Mouse (Mus musculus) adrenal gland, postnatal 25 days (tissue): Measurements from ENCODE around the gene Xxylt1. TPM values are rescaled to one million over a fixed set of nuclear protein-coding genes. Genes with fewer than 3 reads are reported as not detected.

Experiments
- DNase-seq: peaks from one replicate; pipeline ENCODE4 v3.0.0; 2021; ENCODE audit warnings: mixed read lengths
- total RNA-seq: library from RNA; stranded (reverse); gene quantifications from 2 replicates; pipeline ENCODE4 v1.2.3, GENCODE M21; 2021

Gene Xxylt1
- total RNA-seq, 1 experiment from 2014 or later = 14.9 TPM

DNA sequence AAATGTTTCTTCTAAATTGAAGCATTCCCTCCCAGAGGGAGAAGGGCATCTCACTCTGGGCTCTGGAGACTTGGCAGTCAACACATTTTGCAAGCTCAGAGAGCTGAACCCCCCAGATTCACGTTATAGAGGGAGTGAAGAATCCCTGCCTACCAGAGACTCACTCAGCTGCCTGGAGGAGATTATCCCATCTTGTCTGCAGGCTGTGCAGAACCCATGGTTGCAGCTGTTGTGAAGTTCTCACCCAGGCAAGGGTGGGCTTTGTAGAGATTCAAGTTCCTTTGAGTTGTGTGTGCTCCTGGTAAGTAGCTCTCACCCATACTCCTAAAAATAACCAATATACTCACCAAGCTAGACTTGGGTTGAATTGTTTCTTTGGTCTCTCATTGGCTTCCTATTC lies 132.6 kb downstream of the Xxylt1 start:
- no peak for DNase-seq

DNA sequence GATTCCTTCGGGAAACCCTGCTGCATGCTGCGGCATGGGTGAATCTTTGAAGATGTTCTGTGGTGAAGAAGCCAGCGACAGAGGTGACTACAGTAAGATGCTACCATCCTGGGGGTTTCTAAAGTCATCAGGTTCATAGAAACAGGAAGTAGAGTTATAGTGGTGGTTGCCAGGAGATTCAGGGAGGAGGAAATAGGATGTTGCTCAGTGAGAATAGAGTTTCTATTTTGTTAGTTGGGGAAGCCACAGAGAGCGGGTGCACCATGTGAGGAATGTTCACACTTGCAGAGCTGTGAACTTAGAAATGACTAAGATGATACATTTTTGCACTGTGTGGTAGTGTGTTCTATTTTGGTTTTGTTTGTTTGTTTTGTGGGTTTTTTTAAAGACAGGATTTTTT lies 133.0 kb downstream of the Xxylt1 start:
- no peak for DNase-seq

DNA sequence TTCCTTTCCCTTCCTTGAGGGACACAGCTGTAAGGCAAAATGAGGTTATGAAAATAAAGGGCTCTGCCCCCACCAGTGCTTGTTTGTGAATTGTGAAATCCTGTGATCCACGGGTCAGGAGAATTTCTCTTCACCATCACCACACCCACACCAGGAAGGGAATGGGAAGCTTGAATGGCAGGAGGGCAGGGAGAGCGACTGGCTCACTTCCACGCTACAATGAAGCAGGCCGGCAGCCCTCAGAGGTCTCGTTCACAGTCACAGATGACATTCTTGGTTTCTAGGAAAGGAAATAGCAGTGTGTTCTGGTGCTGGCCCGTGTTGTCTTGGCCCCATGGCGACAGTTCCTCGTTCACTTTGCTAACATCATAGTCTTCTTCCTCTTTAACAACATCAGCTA lies 136.3 kb downstream of the Xxylt1 start:
- DNase-seq = no peak

DNA sequence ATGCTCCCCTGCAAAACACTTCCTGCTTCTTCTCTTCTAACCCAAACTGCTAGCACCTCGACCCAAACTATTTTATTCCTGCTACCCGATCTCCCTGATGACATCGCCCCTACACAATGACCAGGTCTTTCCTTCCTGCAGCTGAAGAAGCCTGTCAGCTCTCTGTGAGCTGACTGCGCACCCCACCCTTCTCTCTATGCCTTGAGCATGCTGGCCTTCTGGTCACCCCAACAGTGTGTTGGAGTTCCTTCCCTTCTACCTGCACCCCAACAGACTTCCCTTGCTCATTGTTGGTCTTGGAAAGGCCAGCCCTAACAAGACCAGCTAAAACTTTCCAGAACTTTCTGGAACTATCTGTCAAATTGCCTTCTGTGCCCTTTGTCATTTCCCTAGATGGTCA lies 137.3 kb downstream of the Xxylt1 start:
- DNase-seq = no peak

DNA sequence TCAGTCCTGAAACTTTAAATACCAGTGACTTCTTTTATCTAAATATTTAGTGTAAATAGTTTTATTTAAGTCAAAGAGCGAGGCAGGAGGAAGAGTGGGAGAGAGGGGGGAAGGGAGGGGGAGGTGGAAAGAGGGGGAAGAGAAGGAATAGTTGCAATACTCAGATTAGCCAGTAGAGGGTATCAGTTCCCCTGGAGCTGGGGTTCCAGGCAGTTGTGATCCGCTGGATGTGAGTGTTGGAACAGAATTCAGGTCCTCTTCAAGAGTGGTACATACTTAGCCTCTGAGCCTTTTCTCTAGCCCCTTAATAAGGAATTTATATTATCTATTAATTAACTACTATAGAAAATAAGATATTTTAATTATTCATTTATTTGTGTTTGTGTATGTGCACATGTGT lies 140.5 kb downstream of the Xxylt1 start:
- no peak for DNase-seq

DNA sequence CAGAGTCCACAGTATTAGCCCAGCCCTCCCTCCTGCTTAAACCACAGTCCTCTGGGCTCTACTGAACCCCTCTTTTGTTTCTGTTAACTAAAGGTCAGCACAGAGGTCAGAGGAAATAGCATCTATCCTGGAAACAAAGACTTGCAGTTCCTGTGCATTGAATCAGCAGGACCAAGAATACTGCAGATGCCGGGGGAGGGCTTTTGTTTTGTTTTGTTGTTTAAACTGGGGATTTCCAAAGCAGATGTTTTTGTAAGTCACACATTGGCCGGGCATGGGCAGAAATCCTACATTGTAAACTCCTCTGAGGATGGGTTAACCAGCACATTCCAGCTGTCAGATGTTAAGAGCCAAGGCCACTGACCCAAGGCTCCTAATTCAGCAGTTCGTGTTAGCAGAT lies 141.3 kb downstream of the Xxylt1 start:
- no peak for DNase-seq

DNA sequence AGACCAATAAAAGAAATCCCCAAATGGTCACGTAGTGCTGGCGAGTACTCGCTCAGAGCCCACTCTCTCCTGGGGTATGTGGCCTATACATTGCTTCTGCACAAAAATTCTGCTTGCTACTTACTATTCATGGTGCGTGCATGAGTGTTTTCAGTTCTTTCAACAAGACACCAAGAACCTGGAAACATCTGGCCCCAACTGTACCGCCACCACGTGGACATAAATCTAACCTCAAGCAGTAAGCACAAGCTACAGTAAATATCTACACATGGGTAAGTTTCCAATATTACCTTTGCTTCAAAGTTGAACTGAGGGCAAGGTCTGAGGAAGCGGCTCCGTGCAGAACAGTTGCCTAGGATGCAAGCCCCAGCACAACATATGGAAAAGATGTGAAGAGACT lies 142.0 kb downstream of the Xxylt1 start:
- DNase-seq = no peak

DNA sequence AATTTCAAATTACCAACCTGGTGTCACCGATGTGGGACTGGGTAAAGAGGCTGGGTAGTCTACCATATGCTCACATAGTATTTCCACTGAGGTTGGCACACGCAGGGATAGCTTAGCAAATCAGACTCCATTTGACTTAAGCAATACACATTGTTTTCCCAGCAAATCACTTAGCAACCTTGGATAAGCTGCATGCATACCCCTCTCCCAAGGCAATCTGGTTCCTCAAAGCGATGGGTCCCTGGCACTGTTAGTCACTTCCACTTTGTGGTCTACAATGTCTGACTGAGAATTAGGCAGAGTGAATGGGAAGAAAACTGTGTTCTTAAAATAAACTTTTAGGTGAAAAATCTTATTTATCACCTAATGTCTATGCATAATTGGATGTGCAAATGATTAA lies 142.6 kb downstream of the Xxylt1 start:
- DNase-seq = no peak

DNA sequence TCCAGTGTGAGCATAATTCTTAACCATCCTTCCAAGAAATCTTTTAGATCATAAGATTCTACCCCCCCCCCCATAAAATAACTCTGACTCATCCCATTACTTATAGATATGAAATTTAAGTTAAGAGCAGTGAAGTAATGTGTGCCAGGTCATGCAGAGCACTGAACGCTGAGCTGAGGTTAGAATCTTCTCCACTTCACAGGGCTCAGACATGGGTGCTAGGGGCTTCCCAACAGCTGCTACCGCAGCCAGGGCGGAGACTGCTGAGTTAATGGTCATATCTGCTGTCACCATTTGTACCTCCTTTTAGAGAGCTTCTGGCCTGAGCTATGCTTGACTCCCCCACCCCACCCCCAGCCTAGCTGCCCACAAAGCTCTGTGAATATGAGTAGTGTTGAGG lies 143.6 kb downstream of the Xxylt1 start:
- no peak for DNase-seq

DNA sequence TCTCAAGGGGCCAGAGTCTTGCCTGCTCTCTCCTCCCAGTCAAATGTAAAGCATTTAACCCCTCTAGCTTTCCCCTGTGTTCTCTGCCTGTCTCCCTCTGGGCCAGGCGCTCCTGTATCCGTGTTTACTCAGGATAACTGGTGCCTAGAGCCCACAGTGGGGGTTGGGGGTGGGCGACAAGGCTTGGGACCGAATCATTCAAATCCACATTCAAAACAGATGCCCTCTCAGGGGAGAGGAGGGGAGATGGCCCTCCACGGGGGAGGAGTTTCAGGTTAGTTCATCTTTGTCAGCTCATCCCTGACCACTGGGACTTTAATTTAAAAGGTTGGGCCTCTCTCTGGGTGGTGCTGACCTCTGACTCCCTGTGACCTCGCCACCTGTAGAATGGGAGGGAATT lies 144.8 kb downstream of the Xxylt1 start:
- no peak for DNase-seq

DNA sequence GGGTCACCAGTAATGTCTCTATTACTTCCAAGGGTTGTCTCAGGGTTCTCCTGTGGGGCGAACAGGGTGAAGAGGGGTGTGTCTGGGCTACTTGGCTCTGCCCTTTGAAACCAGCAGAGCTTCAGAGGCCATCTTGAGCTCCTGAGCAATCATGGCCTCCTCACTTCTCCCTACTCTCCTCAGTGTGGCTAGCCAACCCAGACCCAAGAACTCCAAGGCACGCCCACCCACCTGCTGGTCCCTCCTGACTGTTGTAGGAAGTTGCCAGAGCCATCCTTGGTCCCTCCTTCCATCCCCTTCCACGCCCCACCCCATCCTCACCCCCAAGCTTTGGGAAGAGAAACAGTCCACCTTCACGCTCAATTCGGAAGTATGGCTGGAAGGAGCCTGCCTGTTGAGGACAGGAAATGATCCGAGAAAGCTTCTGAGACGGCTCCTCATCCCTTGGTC lies 145.2 kb downstream of the Xxylt1 start:
- no peak for DNase-seq

DNA sequence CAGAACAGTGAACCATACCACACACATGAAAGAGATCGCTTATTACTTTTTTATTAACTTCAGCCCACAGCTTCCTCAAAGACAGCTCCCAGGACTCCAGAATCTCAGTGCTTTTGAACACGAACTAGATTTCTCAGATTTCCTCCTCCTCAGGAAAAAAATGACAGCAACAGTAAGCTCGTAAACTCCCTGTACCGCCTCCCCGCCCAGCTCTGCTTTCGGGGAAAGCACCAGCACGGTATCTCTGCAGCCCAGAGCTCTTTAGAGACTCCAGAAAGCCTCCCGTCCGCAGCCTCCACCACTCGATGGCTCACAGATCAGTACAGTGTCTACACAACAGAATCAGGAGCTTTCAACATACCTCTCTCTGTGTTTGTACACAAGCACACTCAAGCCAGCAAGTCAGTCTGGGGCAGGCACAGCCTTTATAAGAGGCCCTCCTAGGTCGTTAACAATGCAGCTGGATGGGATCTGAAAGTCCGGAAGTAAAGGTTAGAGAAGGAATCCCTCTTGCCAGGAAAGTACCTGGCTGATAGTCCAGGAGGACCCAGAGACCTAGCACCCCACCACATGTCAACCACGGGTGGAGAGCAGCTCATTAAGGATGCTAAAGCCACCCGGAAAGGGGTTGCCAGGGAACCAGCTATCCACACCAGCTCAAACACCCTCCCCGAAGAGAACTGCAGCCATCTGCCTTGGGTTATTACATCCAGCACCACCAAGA lies 146.1 kb downstream of the Xxylt1 start:
- no peak for DNase-seq

DNA sequence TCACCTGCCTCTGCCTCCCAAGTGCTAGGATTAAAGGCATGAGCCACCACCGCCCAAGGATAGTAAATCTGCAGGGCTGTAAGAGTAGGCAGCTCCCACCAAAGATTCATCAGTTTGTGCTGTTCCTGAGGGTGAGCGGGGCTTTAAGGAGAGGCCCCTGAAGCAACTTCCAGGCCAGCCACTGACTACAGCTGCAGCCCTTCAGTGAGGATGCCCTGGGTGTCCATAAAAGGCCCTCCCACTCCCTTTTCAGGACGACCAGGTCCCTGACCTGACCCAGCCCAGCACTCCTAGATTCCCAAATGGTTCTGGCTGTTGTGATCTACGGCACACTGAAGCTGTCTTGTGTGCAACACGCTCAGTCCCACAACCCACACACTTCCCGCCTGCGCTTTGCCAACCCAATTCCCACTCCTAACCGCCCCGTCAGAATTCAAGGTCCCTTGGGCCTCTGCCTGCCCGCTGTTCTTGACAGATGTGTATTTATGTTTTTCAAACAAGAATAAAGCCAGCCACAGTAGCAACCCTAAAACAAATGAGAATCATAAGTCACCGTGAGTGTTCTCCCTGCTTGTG lies 146.9 kb downstream of the Xxylt1 start:
- DNase-seq = peak; percentile 24

DNA sequence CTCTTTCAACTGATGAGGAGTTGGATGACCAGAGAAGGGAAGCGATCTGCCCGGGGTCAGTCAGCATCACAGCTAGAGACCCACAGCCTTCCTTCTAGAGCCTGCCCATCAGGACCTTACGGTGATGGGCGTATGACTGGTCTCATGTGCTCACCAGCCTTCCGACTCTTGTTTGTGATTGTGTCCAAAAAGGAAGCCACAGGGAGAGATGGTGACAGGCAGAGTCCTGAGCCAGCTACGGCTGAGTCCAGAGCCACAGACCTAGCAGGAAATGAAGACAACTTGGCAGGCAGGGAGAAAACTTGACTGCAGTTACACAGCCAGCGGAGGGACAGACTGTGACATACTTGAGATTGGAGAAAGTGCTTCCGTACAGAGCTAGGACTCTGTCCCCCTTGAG lies 147.9 kb downstream of the Xxylt1 start:
- DNase-seq = no peak

DNA sequence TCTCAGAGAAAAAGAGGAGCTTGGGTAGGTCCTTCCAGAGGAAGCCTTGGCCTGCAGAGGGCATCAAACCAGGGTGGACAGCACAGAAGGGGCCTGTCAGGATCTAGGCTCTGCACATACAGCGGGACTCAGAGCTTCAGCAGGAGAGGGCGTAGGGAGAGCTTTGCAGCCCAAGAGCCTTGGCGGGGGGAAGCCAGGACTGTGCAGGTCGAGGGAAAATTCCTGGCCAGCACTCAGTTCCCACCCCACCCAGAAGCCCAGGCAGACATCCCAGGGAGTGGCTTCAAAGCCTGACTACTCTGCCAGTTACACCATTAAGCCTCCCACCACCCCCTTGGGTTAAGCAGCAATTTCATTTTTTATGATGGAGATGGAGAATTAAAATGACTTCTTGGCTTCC lies 148.4 kb downstream of the Xxylt1 start:
- no peak for DNase-seq

DNA sequence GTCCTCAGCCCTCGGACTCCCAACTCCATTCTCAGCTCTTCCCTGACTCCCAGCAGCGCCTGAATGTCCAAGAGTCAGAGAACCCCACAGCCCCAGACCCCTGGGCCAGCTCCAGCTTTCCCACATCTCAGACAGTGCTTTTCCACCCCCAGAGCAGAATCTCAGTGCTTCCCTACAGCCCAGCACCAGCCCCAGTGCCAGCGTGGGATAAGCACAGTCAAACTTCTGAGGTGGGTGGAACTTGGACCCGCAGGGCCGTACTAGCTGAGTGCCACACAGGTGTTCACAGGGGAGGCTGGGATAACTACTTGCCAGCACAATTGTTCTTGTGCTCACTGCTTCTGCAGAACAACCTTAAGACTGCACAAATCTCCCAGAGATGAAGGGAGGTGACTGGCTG lies 149.0 kb downstream of the Xxylt1 start:
- DNase-seq = no peak

DNA sequence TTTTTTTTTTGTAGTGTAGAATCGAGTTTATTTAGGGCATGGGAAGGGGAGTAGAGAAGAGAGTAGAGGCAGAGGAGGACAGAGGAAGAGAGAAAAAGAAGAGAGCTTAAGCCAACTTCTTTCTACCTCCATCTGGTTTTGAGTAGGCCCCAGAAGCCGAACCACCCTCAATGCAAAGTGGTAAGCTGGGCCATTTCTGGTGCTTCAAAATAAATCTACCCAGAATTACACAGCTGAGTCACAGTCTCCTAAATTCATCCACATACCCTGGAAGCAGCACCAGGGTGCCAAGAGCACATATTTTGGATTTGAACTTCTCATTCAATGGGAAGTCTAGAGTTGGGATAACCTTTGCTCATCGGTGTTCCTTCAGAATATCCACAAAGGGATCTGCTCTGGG lies 152.1 kb downstream of the Xxylt1 start:
- DNase-seq = no peak

DNA sequence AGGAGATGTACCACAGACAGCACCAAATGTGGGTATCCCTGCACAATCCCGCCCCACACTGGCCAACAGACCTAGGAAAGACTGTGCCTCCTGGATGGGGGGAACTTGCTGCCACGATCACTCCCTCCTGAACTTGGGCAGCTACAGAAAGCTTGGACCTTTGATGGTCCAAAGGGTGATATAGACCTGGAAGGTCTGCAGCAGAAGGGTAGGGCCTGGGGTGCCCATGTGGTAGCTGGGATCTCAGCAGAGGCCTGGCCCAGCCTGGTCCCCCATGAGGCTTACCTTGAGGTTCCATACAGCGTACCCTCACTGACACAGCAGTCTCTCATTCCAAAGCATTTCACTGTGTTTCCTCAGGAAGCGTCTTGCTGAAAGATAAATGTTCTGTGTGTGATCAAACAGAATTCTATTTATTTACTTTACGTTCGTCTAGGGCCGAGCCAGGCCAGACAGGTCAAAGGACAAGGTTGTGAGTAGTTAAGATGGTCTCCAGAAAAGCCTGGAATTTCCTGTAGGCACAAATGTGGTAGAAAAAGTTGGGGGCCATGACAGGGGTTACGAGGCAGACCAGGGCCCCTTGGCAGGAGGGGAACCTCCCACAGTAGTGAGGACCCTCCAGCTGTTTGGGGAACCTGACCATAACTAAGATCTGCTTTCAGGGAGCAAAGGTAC lies 153.0 kb downstream of the Xxylt1 start:
- no peak for DNase-seq

DNA sequence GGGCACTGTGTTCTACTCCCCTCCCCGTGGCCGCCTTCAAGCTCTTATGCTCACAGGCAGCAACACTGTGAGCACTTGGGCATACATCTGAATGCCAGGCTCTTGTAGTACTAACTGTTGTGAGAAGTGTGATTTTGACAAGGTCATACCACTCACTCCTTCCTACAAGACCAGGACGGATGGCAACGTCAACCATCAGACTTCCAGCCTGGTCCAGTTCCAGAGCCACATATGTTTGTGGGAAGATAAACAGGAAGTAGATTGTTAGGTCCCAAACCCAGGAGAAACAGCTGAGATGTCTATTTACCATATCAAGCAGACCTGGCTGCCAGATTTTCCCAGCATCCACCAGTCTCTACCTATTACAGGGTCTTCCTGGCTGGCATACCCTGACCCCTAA lies 155.7 kb downstream of the Xxylt1 start:
- no peak for DNase-seq

DNA sequence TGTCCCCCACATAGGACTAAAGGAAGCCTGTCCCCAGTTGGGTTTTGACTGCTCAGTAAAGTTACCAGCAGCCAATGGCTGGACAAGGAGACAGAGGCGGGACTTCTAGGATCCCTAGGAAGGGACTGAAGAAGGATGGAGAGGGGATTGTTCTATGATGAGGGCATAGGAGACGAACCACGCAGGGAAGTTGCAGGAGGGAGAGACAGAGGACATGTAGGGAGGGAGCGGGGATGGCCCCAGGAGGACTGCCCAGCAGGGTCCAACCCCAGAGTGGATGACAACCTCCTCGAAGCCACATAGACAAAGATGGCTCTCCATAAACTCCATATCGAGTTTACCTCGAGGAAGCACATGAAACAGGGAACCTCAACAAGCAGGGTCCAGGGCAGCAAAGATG lies 157.3 kb downstream of the Xxylt1 start:
- DNase-seq = no peak

DNA sequence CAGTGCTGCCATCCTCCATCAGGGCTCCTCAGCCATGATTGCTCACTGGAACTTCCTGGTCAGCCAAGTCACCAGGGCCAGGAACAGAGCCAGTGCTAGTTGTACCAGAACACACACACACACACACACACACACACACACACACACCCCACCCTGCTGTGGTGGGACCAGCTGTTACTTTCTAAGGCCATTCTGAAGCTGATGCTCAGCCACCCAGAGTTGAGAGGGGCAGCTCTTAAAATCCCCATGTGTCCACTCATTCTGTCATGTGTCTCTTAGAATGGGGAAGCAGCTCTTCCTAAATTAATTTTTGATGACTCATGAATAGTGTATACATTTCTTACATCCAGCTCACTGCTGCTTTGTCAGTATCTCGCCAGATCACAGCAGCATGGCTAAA lies 158.7 kb downstream of the Xxylt1 start:
- no peak for DNase-seq

DNA sequence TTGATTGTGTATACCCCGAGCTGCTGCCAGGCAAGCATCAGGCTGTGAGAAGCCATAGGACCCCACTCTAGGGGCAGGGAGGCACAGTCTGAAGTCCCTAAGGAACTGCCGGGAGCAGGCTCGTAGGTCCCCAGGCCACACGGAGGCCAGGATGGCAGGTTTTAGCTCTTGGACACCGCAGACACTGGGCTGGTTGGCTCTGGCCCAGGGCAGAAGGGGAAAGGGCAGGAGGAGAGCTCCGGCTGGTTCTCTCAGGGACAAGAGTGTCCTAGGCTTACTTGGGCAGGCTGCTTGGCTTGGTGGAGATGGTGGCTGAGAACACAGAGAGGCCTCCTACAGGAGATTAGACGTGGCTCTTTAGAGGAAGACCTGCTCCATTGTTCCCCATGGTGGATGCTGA lies 162.4 kb downstream of the Xxylt1 start:
- no peak for DNase-seq

DNA sequence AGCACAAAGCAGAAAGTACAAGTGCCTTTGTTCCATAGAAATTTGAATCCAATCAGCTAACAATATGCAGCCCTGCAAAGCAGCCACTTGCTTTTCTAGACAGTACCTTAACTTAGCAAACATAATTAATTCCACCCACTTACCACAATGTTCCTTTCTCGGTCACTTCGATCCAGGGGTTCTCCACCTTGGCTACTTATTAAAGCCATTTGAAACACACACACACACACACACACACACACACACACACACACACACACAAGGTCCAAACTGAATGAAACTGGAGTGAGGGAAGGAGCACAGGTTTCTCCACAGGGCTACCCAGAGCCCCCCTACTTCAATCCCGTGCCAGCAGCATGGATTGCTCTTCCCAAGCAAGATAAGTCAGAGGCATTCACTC lies 164.3 kb downstream of the Xxylt1 start:
- no peak for DNase-seq
